In genomic region chr2:115659712-115660111, GRCm38 (mm10) we compare ENCODE assay signal across 26 mouse cellular contexts.
DNase-seq lines count a peak whose midpoint lies in the region; ATAC-seq lines count a peak whose summit lies in the region.
"Had no signal": no experiment of that assay in that cellular context is flagged by ENCODE, and none has a peak within 500 bp of the region (broad histone marks: within the 10 kb centered on the region; RNA-seq: fewer than 3 reads in every experiment).

No protein-coding gene starts in this region.

- 0 out of 2 replicates have a peak, but pooled peaks cover 3% of the 10 kb centered on the region for H3K36me3 ChIP-seq in hindbrain, embryonic 12.5 days
- H3K36me3 ChIP-seq in hindbrain, embryonic 16.5 days (ENCODE audit: control insufficient read depth, insufficient read depth, low read length), result no peaks in the 10 kb centered on the region
- H3K36me3 ChIP-seq in neural tube, embryonic 13.5 days, result no peaks in the 10 kb centered on the region
- H3K36me3 ChIP-seq in neural tube, embryonic 15.5 days, result no peaks in the 10 kb centered on the region
- H3K36me3 ChIP-seq in forebrain, embryonic 13.5 days (ENCODE audit: poor library complexity, severe bottlenecking), result peaks cover 4% of the 10 kb centered on the region; the same call in 1 of the 2 replicates
- H3K36me3 ChIP-seq in hindbrain, embryonic 14.5 days (replicated peaks; ENCODE audit: control insufficient read depth, insufficient read depth), result no peaks in the 10 kb centered on the region
- H3K36me3 ChIP-seq: embryonic facial prominence, embryonic 12.5 days; heart, embryonic 10.5 days; heart, embryonic 15.5 days; limb, embryonic 12.5 days; liver, embryonic 15.5 days; midbrain, embryonic 10.5 days; stomach, embryonic 15.5 days had no signal

- peak overlapping the region; percentile 82; the same call in 1 of the 2 replicates for H3K27ac ChIP-seq in hindbrain, embryonic 12.5 days
- H3K27ac ChIP-seq in hindbrain, embryonic 16.5 days (ENCODE audit: low read depth, low read length), result no peak overlapping the region
- no peak overlapping the region for H3K27ac ChIP-seq in neural tube, embryonic 13.5 days (replicated peaks)
- no peak overlapping the region for H3K27ac ChIP-seq in neural tube, embryonic 15.5 days (replicated peaks)
- H3K27ac ChIP-seq in forebrain, embryonic 13.5 days, result peak overlapping the region; percentile 79
- H3K27ac ChIP-seq in hindbrain, embryonic 14.5 days, result peak overlapping the region; percentile 73
- H3K27ac ChIP-seq: embryonic facial prominence, embryonic 12.5 days; heart, embryonic 10.5 days; heart, embryonic 15.5 days; left cerebral cortex, adult 2 months; limb, embryonic 12.5 days; liver, embryonic 15.5 days; midbrain, embryonic 10.5 days; stomach, embryonic 15.5 days had no signal

- no peak overlapping the region for H3K4me2 ChIP-seq in hindbrain, embryonic 12.5 days (replicated peaks)
- no peak overlapping the region for H3K4me2 ChIP-seq in hindbrain, embryonic 16.5 days (ENCODE audit: low read length)
- no peak overlapping the region for H3K4me2 ChIP-seq in neural tube, embryonic 13.5 days
- H3K4me2 ChIP-seq in neural tube, embryonic 15.5 days, result no peak overlapping the region
- no peak overlapping the region for H3K4me2 ChIP-seq in forebrain, embryonic 13.5 days
- no peak overlapping the region for H3K4me2 ChIP-seq in hindbrain, embryonic 14.5 days (replicated peaks)
- H3K4me2 ChIP-seq: embryonic facial prominence, embryonic 12.5 days; heart, embryonic 15.5 days; limb, embryonic 12.5 days; liver, embryonic 15.5 days; lung, embryonic 14.5 days; stomach, embryonic 15.5 days had no signal

- no peak for ATAC-seq in hindbrain, embryonic 12.5 days (ENCODE audit: low FRiP score)
- no peak for ATAC-seq in hindbrain, embryonic 16.5 days
- ATAC-seq in neural tube, embryonic 13.5 days (ENCODE audit: low read depth), result peak; percentile 9; the same call in 1 of the 2 replicates
- no peak for ATAC-seq in neural tube, embryonic 15.5 days (ENCODE audit: low FRiP score)
- peak; percentile 52 for ATAC-seq in forebrain, embryonic 13.5 days
- no peak for ATAC-seq in hindbrain, embryonic 14.5 days (ENCODE audit: low FRiP score)
- ATAC-seq: CD4-positive, CD25-positive, alpha-beta regulatory T cell, adult 4 months; intestine, embryonic 16.5 days; midbrain, embryonic 16.5 days had no signal

- H3K9me3 ChIP-seq in hindbrain, embryonic 12.5 days (replicated peaks), result no peaks in the 10 kb centered on the region
- no peaks in the 10 kb centered on the region for H3K9me3 ChIP-seq in hindbrain, embryonic 16.5 days (ENCODE audit: control insufficient read depth, low read length)
- H3K9me3 ChIP-seq in neural tube, embryonic 13.5 days, result no peaks in the 10 kb centered on the region
- no peaks in the 10 kb centered on the region for H3K9me3 ChIP-seq in neural tube, embryonic 15.5 days (replicated peaks)
- no peaks in the 10 kb centered on the region; the same call in 1 of the 2 replicates for H3K9me3 ChIP-seq in forebrain, embryonic 13.5 days (replicated peaks)
- H3K9me3 ChIP-seq in hindbrain, embryonic 14.5 days (ENCODE audit: control insufficient read depth, low read length), result no peaks in the 10 kb centered on the region
- H3K9me3 ChIP-seq: embryonic facial prominence, embryonic 12.5 days; heart, embryonic 10.5 days; heart, embryonic 15.5 days; limb, embryonic 12.5 days; liver, embryonic 15.5 days; midbrain, embryonic 10.5 days; stomach, embryonic 15.5 days had no signal

- H3K9ac ChIP-seq in hindbrain, embryonic 12.5 days, result no peak overlapping the region
- no peak overlapping the region for H3K9ac ChIP-seq in hindbrain, embryonic 16.5 days (ENCODE audit: low read depth, low read length)
- H3K9ac ChIP-seq in neural tube, embryonic 13.5 days, result no peak overlapping the region
- H3K9ac ChIP-seq in neural tube, embryonic 15.5 days (replicated peaks), result no peak overlapping the region
- no peak overlapping the region for H3K9ac ChIP-seq in forebrain, embryonic 13.5 days
- H3K9ac ChIP-seq in hindbrain, embryonic 14.5 days, result no peak overlapping the region
- H3K9ac ChIP-seq: embryonic facial prominence, embryonic 12.5 days; heart, embryonic 15.5 days; limb, embryonic 12.5 days; liver, embryonic 15.5 days; lung, embryonic 14.5 days; stomach, embryonic 15.5 days had no signal

- peaks cover 13% of the 10 kb centered on the region for H3K4me1 ChIP-seq in hindbrain, embryonic 12.5 days
- H3K4me1 ChIP-seq in hindbrain, embryonic 16.5 days (ENCODE audit: control insufficient read depth, insufficient read depth, low read depth, low read length), result peaks cover 4% of the 10 kb centered on the region
- H3K4me1 ChIP-seq in neural tube, embryonic 13.5 days (replicated peaks), result peaks cover 34% of the 10 kb centered on the region
- peaks cover 32% of the 10 kb centered on the region for H3K4me1 ChIP-seq in neural tube, embryonic 15.5 days
- H3K4me1 ChIP-seq in forebrain, embryonic 13.5 days, result peaks cover 54% of the 10 kb centered on the region
- peaks cover 23% of the 10 kb centered on the region for H3K4me1 ChIP-seq in hindbrain, embryonic 14.5 days (replicated peaks; ENCODE audit: control insufficient read depth, insufficient read depth, low read length)
- H3K4me1 ChIP-seq: heart, embryonic 10.5 days; heart, embryonic 15.5 days; liver, embryonic 15.5 days; stomach, embryonic 15.5 days had no signal

- no peak for DNase-seq in hindbrain, embryonic 14.5 days (ENCODE audit: low spot score)
- no peak for DNase-seq in adrenal gland, adult 2 months
- DNase-seq in cerebellum, adult 8-10 months, result no peak
- DNase-seq: adrenal gland, postnatal 36 days; cerebellum, adult 9-10 months; kidney, adult 8-10 months; lung, embryonic 14.5 days; lung, postnatal 14 days; right cerebral cortex, postnatal 14 days had no signal

- H3K4me3 ChIP-seq in hindbrain, embryonic 12.5 days, result no peak overlapping the region
- H3K4me3 ChIP-seq in hindbrain, embryonic 16.5 days (ENCODE audit: low read length), result no peak overlapping the region
- H3K4me3 ChIP-seq in neural tube, embryonic 13.5 days, result no peak overlapping the region
- no peak overlapping the region for H3K4me3 ChIP-seq in neural tube, embryonic 15.5 days (replicated peaks)
- no peak overlapping the region for H3K4me3 ChIP-seq in forebrain, embryonic 13.5 days
- no peak overlapping the region for H3K4me3 ChIP-seq in hindbrain, embryonic 14.5 days (replicated peaks; ENCODE audit: low read length)
- H3K4me3 ChIP-seq: embryonic facial prominence, embryonic 12.5 days; heart, embryonic 10.5 days; heart, embryonic 15.5 days; left cerebral cortex, adult 2 months; limb, embryonic 12.5 days; liver, embryonic 15.5 days; midbrain, embryonic 10.5 days; myocyte; stomach, embryonic 15.5 days had no signal

- H3K27me3 ChIP-seq in hindbrain, embryonic 12.5 days, result no peaks in the 10 kb centered on the region
- H3K27me3 ChIP-seq in hindbrain, embryonic 16.5 days (replicated peaks; ENCODE audit: control insufficient read depth, insufficient read depth, low read length), result no peaks in the 10 kb centered on the region
- no peaks in the 10 kb centered on the region for H3K27me3 ChIP-seq in neural tube, embryonic 13.5 days
- no peaks in the 10 kb centered on the region for H3K27me3 ChIP-seq in neural tube, embryonic 15.5 days (replicated peaks)
- no peaks in the 10 kb centered on the region for H3K27me3 ChIP-seq in forebrain, embryonic 13.5 days
- no peaks in the 10 kb centered on the region for H3K27me3 ChIP-seq in hindbrain, embryonic 14.5 days (ENCODE audit: control insufficient read depth, insufficient read depth, low read length)
- H3K27me3 ChIP-seq: embryonic facial prominence, embryonic 12.5 days; heart, embryonic 15.5 days; liver, embryonic 15.5 days; stomach, embryonic 15.5 days had no signal

- WGBS in hindbrain, embryonic 12.5 days, result 65% methylated on average over 8 of the region's 8 CpGs
- WGBS in hindbrain, embryonic 16.5 days, result 49% methylated on average over 8 of the region's 8 CpGs
- WGBS in neural tube, embryonic 13.5 days, result 42% methylated on average over 8 of the region's 8 CpGs
- 36% methylated on average over 8 of the region's 8 CpGs for WGBS in neural tube, embryonic 15.5 days
- 29% methylated on average over 8 of the region's 8 CpGs for WGBS in forebrain, embryonic 13.5 days
- 56% methylated on average over 8 of the region's 8 CpGs for WGBS in hindbrain, embryonic 14.5 days

Comparison
In these comparisons a context has a peak if more than half of its experiments do, and no peak if none do; other contexts are left out.
1. ATAC-seq: peak in neural tube, embryonic 13.5 days (single experiment) and forebrain, embryonic 13.5 days (single experiment); none in hindbrain, embryonic 12.5 days (single experiment), hindbrain, embryonic 16.5 days (single experiment), neural tube, embryonic 15.5 days (single experiment) and hindbrain, embryonic 14.5 days (single experiment).
2. H3K27ac ChIP-seq: peak in hindbrain, embryonic 12.5 days (single experiment), forebrain, embryonic 13.5 days (single experiment) and hindbrain, embryonic 14.5 days (single experiment); none in hindbrain, embryonic 16.5 days (single experiment), neural tube, embryonic 13.5 days (single experiment) and neural tube, embryonic 15.5 days (single experiment).